Mouse (Mus musculus) CH12.LX (cell line): ENCODE measurements around the gene Gm11492. TPM values are rescaled to one million over a fixed set of nuclear protein-coding genes. Genes with fewer than 3 reads are reported as not detected.

ENCODE experiments used
- DNase-seq: peaks from one replicate; pipeline ENCODE4 v3.0.0-alpha.2; 2013; ENCODE audit errors: extremely low read depth
- H3K27ac ChIP-seq: 2 replicates; pipeline ENCODE4 v1.5.1; 2012; ENCODE audit warnings: low read depth, mild to moderate bottlenecking, control low read depth, moderate library complexity; ENCODE audit not compliant: insufficient read depth
- H3K27me3 ChIP-seq: replicated peaks from 2 replicates; pipeline ENCODE3; 2012; ENCODE audit warnings: inconsistent platforms
- H3K36me3 ChIP-seq, 2 experiments: replicated peaks in 1 of 2; 2 replicates each; pipeline versions ENCODE3 to v1.6.1; 2012; ENCODE audit warnings: inconsistent platforms in 1 of 2, low read length in 1 of 2, mild to moderate bottlenecking in 1 of 2, mixed read lengths in 1 of 2, moderate library complexity in 1 of 2; ENCODE audit not compliant: control insufficient read depth in 1 of 2, insufficient read depth in 1 of 2
- H3K4me1 ChIP-seq, 2 experiments: 2 replicates each; pipeline ENCODE4 v1.6.1; 2012; ENCODE audit warnings: inconsistent platforms in 1 of 2, moderate library complexity in 1 of 2; ENCODE audit not compliant: insufficient read depth in 2 of 2, control insufficient read depth in 1 of 2
- H3K4me2 ChIP-seq: 2 replicates; pipeline ENCODE4 v1.6.1; 2012; ENCODE audit warnings: low read depth, mild to moderate bottlenecking, control low read depth; ENCODE audit not compliant: poor library complexity, insufficient read depth, severe bottlenecking
- H3K4me3 ChIP-seq, 3 experiments: fragments of 150-350 bp in 1 of 3; sonication (generic) in 1 of 3; replicated peaks in 1 of 3; 2 replicates each; pipeline versions ENCODE3 to v1.5.1; 2011 to 2012; ENCODE audit warnings: low read depth in 2 of 3, low read length in 2 of 3, mild to moderate bottlenecking in 2 of 3, moderate library complexity in 2 of 3, control low read depth in 1 of 3, improper control_type of control experiment in 1 of 3, inconsistent platforms in 1 of 3, mixed read lengths in 1 of 3; ENCODE audit not compliant: poor library complexity in 1 of 3
- H3K79me2 ChIP-seq: replicated peaks from 2 replicates; pipeline ENCODE4 v1.6.1; 2012; ENCODE audit warnings: mild to moderate bottlenecking, moderate library complexity; ENCODE audit not compliant: control insufficient read depth, poor library complexity, insufficient read depth, severe bottlenecking; ENCODE audit errors: extremely low read depth
- H3K9ac ChIP-seq: 2 replicates; pipeline ENCODE4 v1.6.1; 2012; ENCODE audit warnings: low read depth, mild to moderate bottlenecking, control low read depth, moderate library complexity; ENCODE audit not compliant: insufficient read depth
- H3K9me3 ChIP-seq: replicated peaks from 2 replicates; pipeline ENCODE3; 2012; ENCODE audit warnings: low read length, inconsistent platforms, mixed read lengths
- BHLHE40 ChIP-seq: IDR thresholded peaks from 2 replicates; pipeline ENCODE4 v1.6.1; 2011; ENCODE audit warnings: mild to moderate bottlenecking, low read depth, low read length, improper control_type of control experiment
- CHD2 ChIP-seq: IDR thresholded peaks from 2 replicates; pipeline ENCODE4 v1.6.1; 2011; ENCODE audit warnings: low read length, improper control_type of control experiment
- E2F4 ChIP-seq: IDR thresholded peaks from 2 replicates; pipeline ENCODE4 v1.6.1; 2011; ENCODE audit warnings: low read depth, low read length, improper control_type of control experiment; ENCODE audit not compliant: insufficient replicate concordance
- ELF1 ChIP-seq: IDR thresholded peaks from 2 replicates; pipeline ENCODE4 v1.6.1; 2014; ENCODE audit warnings: low read depth, mild to moderate bottlenecking, inconsistent platforms, low read length, improper control_type of control experiment
- EP300 ChIP-seq: IDR thresholded peaks from 2 replicates; pipeline ENCODE4 v1.6.1; 2011; ENCODE audit warnings: low read length, improper control_type of control experiment
- GABPA ChIP-seq: IDR thresholded peaks from 2 replicates; pipeline ENCODE4 v1.6.1; 2012; ENCODE audit warnings: low read depth, low read length, improper control_type of control experiment, inconsistent platforms; ENCODE audit not compliant: insufficient replicate concordance
- IRF4 ChIP-seq: IDR thresholded peaks from 2 replicates; pipeline ENCODE4 v1.6.1; 2014; ENCODE audit warnings: low read depth, mild to moderate bottlenecking, inconsistent platforms, low read length, improper control_type of control experiment
- JUN ChIP-seq: IDR thresholded peaks from 2 replicates; pipeline ENCODE4 v1.6.1; 2011; ENCODE audit warnings: low read depth, mild to moderate bottlenecking, low read length, improper control_type of control experiment, moderate library complexity; ENCODE audit not compliant: insufficient read depth
- JUND ChIP-seq: conservative IDR thresholded peaks from 2 replicates; pipeline ENCODE4 v1.6.1; 2011; ENCODE audit warnings: low read depth, low read length, improper control_type of control experiment
- KAT2A ChIP-seq: IDR thresholded peaks from 2 replicates; pipeline ENCODE4 v1.6.1; 2012; ENCODE audit warnings: low read length, improper control_type of control experiment, inconsistent platforms; ENCODE audit not compliant: insufficient replicate concordance
- MAX ChIP-seq: IDR thresholded peaks from 2 replicates; pipeline ENCODE4 v1.6.1; 2011; ENCODE audit warnings: low read length, improper control_type of control experiment
- MAZ ChIP-seq: IDR thresholded peaks from 2 replicates; pipeline ENCODE4 v1.6.1; 2012; ENCODE audit warnings: low read depth, mild to moderate bottlenecking, inconsistent platforms, low read length, improper control_type of control experiment, moderate library complexity
- MEF2A ChIP-seq: IDR thresholded peaks from 2 replicates; pipeline ENCODE4 v1.6.1; 2014; ENCODE audit warnings: low read depth, mild to moderate bottlenecking, inconsistent platforms, low read length, improper control_type of control experiment, borderline replicate concordance
- MXI1 ChIP-seq: IDR thresholded peaks from 2 replicates; pipeline ENCODE4 v1.6.1; 2011; ENCODE audit warnings: mild to moderate bottlenecking, low read depth, low read length, improper control_type of control experiment
- NRF1 ChIP-seq: IDR thresholded peaks from 2 replicates; pipeline ENCODE4 v1.6.1; 2014; ENCODE audit warnings: low read depth, mild to moderate bottlenecking, inconsistent platforms, low read length, improper control_type of control experiment, moderate library complexity
- PAX5 ChIP-seq: IDR thresholded peaks from 2 replicates; pipeline ENCODE4 v1.6.1; 2012; ENCODE audit warnings: low read length, inconsistent platforms, mixed read lengths
- POLR2AphosphoS2 ChIP-seq: IDR thresholded peaks from 2 replicates; pipeline ENCODE4 v1.6.1; 2011; ENCODE audit warnings: low read depth, low read length, improper control_type of control experiment
- RAD21 ChIP-seq: IDR thresholded peaks from 2 replicates; pipeline ENCODE4 v1.6.1; 2011; ENCODE audit warnings: low read depth, mild to moderate bottlenecking, low read length, improper control_type of control experiment, moderate library complexity
- RCOR1 ChIP-seq: conservative IDR thresholded peaks from 2 replicates; pipeline ENCODE4 v1.6.1; 2012; ENCODE audit warnings: low read depth, mild to moderate bottlenecking, inconsistent platforms, low read length, improper control_type of control experiment
- TBP ChIP-seq: conservative IDR thresholded peaks from 2 replicates; pipeline ENCODE4 v1.6.1; 2011; ENCODE audit warnings: low read depth, low read length, improper control_type of control experiment
- TCF12 ChIP-seq: IDR thresholded peaks from 2 replicates; pipeline ENCODE4 v1.6.1; 2014; ENCODE audit warnings: low read depth, mild to moderate bottlenecking, inconsistent platforms, low read length, improper control_type of control experiment
- UBTF ChIP-seq: IDR thresholded peaks from 2 replicates; pipeline ENCODE4 v1.6.1; 2012; ENCODE audit warnings: low read depth, mild to moderate bottlenecking, inconsistent platforms, low read length, improper control_type of control experiment, moderate library complexity
- USF1 ChIP-seq: IDR thresholded peaks from 2 replicates; pipeline ENCODE4 v1.6.1; 2014; ENCODE audit warnings: low read depth, mild to moderate bottlenecking, inconsistent platforms, low read length, improper control_type of control experiment
- ZC3H11A ChIP-seq: IDR thresholded peaks from 2 replicates; pipeline ENCODE4 v1.6.1; 2012; ENCODE audit warnings: low read depth, mild to moderate bottlenecking, inconsistent platforms, low read length, improper control_type of control experiment
- ZMIZ1 ChIP-seq: IDR thresholded peaks from 2 replicates; pipeline ENCODE4 v1.6.1; 2012; ENCODE audit warnings: low read depth, mild to moderate bottlenecking, inconsistent platforms, low read length, improper control_type of control experiment
- ZNF384 ChIP-seq: IDR thresholded peaks from 2 replicates; pipeline ENCODE4 v1.6.1; 2012; ENCODE audit warnings: low read depth, low read length, improper control_type of control experiment, inconsistent platforms
- dilution Hi-C: fragments of 300-500 bp; cut with MboI; formaldehyde crosslinking; loops from 2 replicates; pipeline ENCODE4 v1.14.3; 2020; ENCODE audit warnings: low sequenced_read_pairs; ENCODE audit not compliant: extremely low pct_unique_long_range_greater_than_20kb, extremely low pct_ligation_motif_present
- in situ Hi-C: fragments of 300-500 bp; cut with MboI; formaldehyde crosslinking; loops from 3 replicates; pipeline ENCODE4 v1.14.3; 2019; ENCODE audit warnings: low sequenced_read_pairs, low pct_ligation_motif_present, low pct_unique_long_range_greater_than_20kb, mixed read lengths
- polyA plus RNA-seq: library from polyadenylated mRNA; unstranded; fragments of >175 nt; gene quantifications from 2 replicates; pipeline ENCODE4 v1.2.1, GENCODE M21; 2012; ENCODE audit warnings: low read depth; ENCODE audit not compliant: insufficient read length
- total RNA-seq, 2 experiments: library from RNA; depleted of rRNA; stranded (reverse); fragments of 300-350 nt in 1 of 2; fragments of >200 nt in 1 of 2; gene quantifications; 2 replicates each; pipeline ENCODE4 v1.2.3; 2012 to 2014

Gene Gm11492
- total and polyA plus RNA-seq, 3 experiments, result not detected

DNA sequence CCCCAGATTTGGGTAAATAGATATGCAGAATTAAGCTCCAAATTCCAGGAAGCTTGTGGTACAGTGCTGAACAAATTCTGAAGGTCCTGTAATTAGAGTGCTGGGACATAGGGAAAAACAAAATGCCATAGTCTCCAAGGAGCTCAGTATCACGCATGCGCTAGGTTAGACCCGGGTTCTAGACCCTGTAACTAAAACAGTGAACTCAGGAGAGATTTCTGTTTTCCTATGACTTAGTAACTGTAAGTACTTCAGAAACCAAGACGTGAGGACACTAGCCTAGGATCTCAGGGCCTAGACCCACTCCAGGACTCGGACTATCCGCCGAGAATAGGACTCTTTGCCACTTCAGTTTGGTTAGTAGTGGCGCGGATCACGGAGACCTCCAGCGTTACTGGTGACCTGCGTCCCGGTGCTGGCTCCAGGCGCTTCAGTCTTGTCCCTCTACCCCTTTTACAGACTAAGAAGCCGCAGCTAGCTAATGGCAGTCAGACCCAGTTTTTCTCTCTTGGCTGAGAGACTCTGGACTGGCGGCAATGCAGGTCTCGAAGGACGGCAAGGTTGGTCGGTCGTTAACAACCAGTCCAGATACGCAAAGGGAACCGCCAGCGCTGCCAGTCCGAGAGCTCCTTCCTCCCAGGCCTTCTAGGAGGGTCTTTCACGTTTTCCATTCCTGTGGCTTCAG, 24.5 kb downstream of the Gm11492 start:
- Histone ChIP-seq H3K27me3 (no peaks in the 10 kb centered on the region), H3K27ac (0 out of 2 replicates have a peak overlapping the region, but pooled peaks have one; percentile 7), H3K4me3 (peak overlapping the region; percentile 69 to 73 (median 69)), H3K4me2 (peak overlapping the region; percentile 81), H3K9me3 (no peaks in the 10 kb centered on the region), H3K36me3 (peaks cover 0 to 6% of the 10 kb centered on the region in 2 experiments), H3K9ac (peak overlapping the region; percentile 82), H3K4me1 (peaks cover 16 to 47% of the 10 kb centered on the region in 2 experiments), H3K79me2 (peaks cover 12% of the 10 kb centered on the region)
- DNase-seq, result no peak
- TF ChIP-seq GABPA, result no peak
- TF ChIP-seq CHD2, result no peak
- 0 out of 2 replicates have a peak, but pooled peaks have one; percentile 15 for TF ChIP-seq EP300
- TF ChIP-seq KAT2A, result no peak
- TF ChIP-seq USF1, result no peak
- no peak for TF ChIP-seq TBP
- TF ChIP-seq MAX, result no peak; the same call in 1 of the 2 replicates
- TF ChIP-seq MAZ, result no peak
- TF ChIP-seq MXI1, result no peak
- no peak for TF ChIP-seq BHLHE40
- TF ChIP-seq POLR2AphosphoS2, result no peak
- no peak for TF ChIP-seq ZMIZ1
- no peak for TF ChIP-seq ZNF384
- no peak for TF ChIP-seq MEF2A
- TF ChIP-seq RCOR1, result 0 out of 2 replicates have a peak, but pooled peaks have one; percentile 20
- TF ChIP-seq JUN, result no peak
- TF ChIP-seq ELF1, result no peak
- no peak for TF ChIP-seq IRF4
- peak; percentile 82 for TF ChIP-seq NRF1
- no peak for TF ChIP-seq JUND
- TF ChIP-seq PAX5, result no peak
- TF ChIP-seq E2F4, result no peak
- TF ChIP-seq RAD21, result no peak
- TF ChIP-seq UBTF, result no peak
- TF ChIP-seq TCF12, result no peak
- TF ChIP-seq ZC3H11A, result no peak
- dilution Hi-C loops (no loop called here), in situ Hi-C loops (no loop called here)
